Mouse (Mus musculus): ENCODE measurements around the gene Pgp.

The Pgp gene

GRCm38 (mm10) chr17:24481027-24481815, 11.0 kb downstream of the Pgp start:
- in situ Hi-C loops (cut with MboI, MseI), result no loop called here

- in situ Hi-C loops (cut with MboI, MseI), result no loop called here
These were observed 13.3 kb downstream of the Pgp start for GRCm38 (mm10) chr17:24483495-24483894.

GRCm38 (mm10) chr17:24485090-24485860, 15.1 kb downstream of the Pgp start:
- in situ Hi-C loops (cut with MboI, MseI), result no loop called here

GRCm38 (mm10) chr17:24488186-24488661, 18.0 kb downstream of the Pgp start, which contains the start of gene Caskin1:
Gene Caskin1, plus strand, starts transcription at chr17:24488601.
- in situ Hi-C loops (cut with MboI, MseI), result no loop called here

GRCm38 (mm10) chr17:24488662-24489264, 18.6 kb downstream of the Pgp start:
- in situ Hi-C loops (cut with MboI, MseI), result no loop called here

- in situ Hi-C loops (cut with MboI, MseI), result no loop called here
These were observed 19.3 kb downstream of the Pgp start for GRCm38 (mm10) chr17:24489265-24490030.

GRCm38 (mm10) chr17:24490399-24490798, 20.2 kb downstream of the Pgp start:
- in situ Hi-C loops (cut with MboI, MseI), result no loop called here

GRCm38 (mm10) chr17:24494627-24495335, 24.6 kb downstream of the Pgp start:
- in situ Hi-C loops (cut with MboI, MseI), result no loop called here

GRCm38 (mm10) chr17:24495443-24495842, 25.3 kb downstream of the Pgp start:
- in situ Hi-C loops (cut with MboI, MseI), result no loop called here

GRCm38 (mm10) chr17:24496026-24496425, 25.8 kb downstream of the Pgp start:
- in situ Hi-C loops (cut with MboI, MseI), result no loop called here

GRCm38 (mm10) chr17:24502208-24502607, 32.0 kb downstream of the Pgp start:
- in situ Hi-C loops (cut with MboI, MseI), result no loop called here

- in situ Hi-C loops (cut with MboI, MseI), result no loop called here
These were observed 33.9 kb downstream of the Pgp start for GRCm38 (mm10) chr17:24504085-24504484.

- in situ Hi-C loops (cut with MboI, MseI), result no loop called here
These were observed 35.2 kb downstream of the Pgp start for GRCm38 (mm10) chr17:24505286-24505955.

GRCm38 (mm10) chr17:24506332-24507070, 36.3 kb downstream of the Pgp start:
- in situ Hi-C loops (cut with MboI, MseI), result no loop called here

GRCm38 (mm10) chr17:24507129-24507664, 37.0 kb downstream of the Pgp start:
- in situ Hi-C loops (cut with MboI, MseI), result no loop called here

- in situ Hi-C loops (cut with MboI, MseI), result no loop called here
These were observed 37.7 kb downstream of the Pgp start for GRCm38 (mm10) chr17:24507806-24508460.

GRCm38 (mm10) chr17:24513609-24514008, 43.4 kb downstream of the Pgp start:
- in situ Hi-C loops (cut with MboI, MseI), result no loop called here

All from regulatory T cell (primary cell).